Mouse (Mus musculus) hindbrain, embryonic 16.5 days (tissue): ENCODE data around the gene Gm9970. TPM values are rescaled to one million over a fixed set of nuclear protein-coding genes. Genes with fewer than 3 reads are reported as not detected.
A peak's percentile ranks its signal among the peaks of the same experiment; 100 is the strongest.

Source experiments
- ATAC-seq: fragments of 200-750 bp; cut with Nextera tagmentation; 2 replicates; pipeline ENCODE4 v1.8.0; 2017; ENCODE audit warnings: moderate TSS enrichment, moderate library complexity
- H3K27ac ChIP-seq: fragments of 300-500 bp; sonication (generic); 2 replicates; pipeline ENCODE4 v1.5.1; 2014; ENCODE audit warnings: low read depth, mild to moderate bottlenecking, control low read depth, low read length, moderate library complexity
- H3K27me3 ChIP-seq: fragments of 300-500 bp; sonication (generic); replicated peaks from 2 replicates; pipeline ENCODE4 v1.6.1; 2014; ENCODE audit warnings: low read length; ENCODE audit not compliant: control insufficient read depth, insufficient read depth
- H3K36me3 ChIP-seq: fragments of 300-500 bp; sonication (generic); 2 replicates; pipeline ENCODE4 v1.6.1; 2014; ENCODE audit warnings: mild to moderate bottlenecking, low read length, moderate library complexity, mixed read lengths; ENCODE audit not compliant: control insufficient read depth, insufficient read depth
- H3K4me1 ChIP-seq: fragments of 300-500 bp; sonication (generic); 2 replicates; pipeline ENCODE4 v1.6.1; 2014; ENCODE audit warnings: low read depth, low read length; ENCODE audit not compliant: control insufficient read depth, insufficient read depth
- H3K4me2 ChIP-seq: fragments of 300-500 bp; sonication (generic); 2 replicates; pipeline ENCODE4 v1.6.1; 2014; ENCODE audit warnings: mild to moderate bottlenecking, low read length, control low read depth, moderate library complexity
- H3K4me3 ChIP-seq: fragments of 300-500 bp; sonication (generic); 2 replicates; pipeline ENCODE4 v1.5.1; 2014; ENCODE audit warnings: mild to moderate bottlenecking, low read length, control low read depth, moderate library complexity
- H3K9ac ChIP-seq: fragments of 300-500 bp; sonication (generic); 2 replicates; pipeline ENCODE4 v1.6.1; 2014; ENCODE audit warnings: low read depth, mild to moderate bottlenecking, control low read depth, low read length, moderate library complexity
- H3K9me3 ChIP-seq: fragments of 300-500 bp; sonication (generic); 2 replicates; pipeline ENCODE4 v1.6.1; 2014; ENCODE audit warnings: mild to moderate bottlenecking, low read length, moderate library complexity; ENCODE audit not compliant: control insufficient read depth
- WGBS: fragments of 180-500 bp; shearing (Covaris S2); extraction: QIAGEN DNeasy Blood & Tissue Kit; methylation state at CpG from one replicate; pipeline ENCODE4 v1.1.7; 2014; 5-methylcytosine and 5-hydroxymethylcytosine counted together
- polyA plus RNA-seq: library from polyadenylated mRNA; unstranded; fragments of >200 nt; fragmentation: Nextera tagmentation; extraction: Ambion mirVana; gene quantifications from 2 replicates; pipeline ENCODE4 v1.2.1, GENCODE M21; 2015

Gm9970 gene
- polyA plus RNA-seq, 1 experiment from 2014 or later = 0.41 TPM

DNA sequence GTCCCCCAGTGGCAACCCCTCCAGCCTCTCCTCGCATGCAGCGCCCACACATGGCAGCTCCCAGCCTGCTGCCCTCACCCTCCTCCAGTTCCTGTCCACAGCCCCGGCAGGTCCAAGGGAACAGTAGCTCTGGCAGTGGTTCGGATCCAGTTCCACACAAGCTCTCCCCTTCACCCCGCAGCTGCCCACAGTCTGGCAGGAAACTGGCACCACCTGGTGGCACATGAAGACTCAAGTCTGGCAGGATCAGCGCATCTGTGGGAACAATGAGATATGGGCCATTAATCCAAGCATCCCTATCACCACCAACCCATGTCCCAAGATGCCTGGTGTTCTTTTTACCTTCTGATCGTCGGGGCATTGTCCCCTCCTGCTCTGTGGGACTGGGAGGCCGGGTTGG is 41.1 kb downstream of the Gm9970 start:
- Histone ChIP-seq H3K4me2 (no peak overlapping the region), H3K9ac (no peak overlapping the region), H3K27me3 (no peaks in the 10 kb centered on the region), H3K27ac (no peak overlapping the region), H3K4me3 (no peak overlapping the region), H3K4me1 (peaks cover 18% of the 10 kb centered on the region), H3K36me3 (peaks cover 66% of the 10 kb centered on the region), H3K9me3 (peaks cover 5% of the 10 kb centered on the region; the same call in 1 of the 2 replicates)
- WGBS = 74% methylated on average over 9 of the region's 9 CpGs
- ATAC-seq = no peak

DNA sequence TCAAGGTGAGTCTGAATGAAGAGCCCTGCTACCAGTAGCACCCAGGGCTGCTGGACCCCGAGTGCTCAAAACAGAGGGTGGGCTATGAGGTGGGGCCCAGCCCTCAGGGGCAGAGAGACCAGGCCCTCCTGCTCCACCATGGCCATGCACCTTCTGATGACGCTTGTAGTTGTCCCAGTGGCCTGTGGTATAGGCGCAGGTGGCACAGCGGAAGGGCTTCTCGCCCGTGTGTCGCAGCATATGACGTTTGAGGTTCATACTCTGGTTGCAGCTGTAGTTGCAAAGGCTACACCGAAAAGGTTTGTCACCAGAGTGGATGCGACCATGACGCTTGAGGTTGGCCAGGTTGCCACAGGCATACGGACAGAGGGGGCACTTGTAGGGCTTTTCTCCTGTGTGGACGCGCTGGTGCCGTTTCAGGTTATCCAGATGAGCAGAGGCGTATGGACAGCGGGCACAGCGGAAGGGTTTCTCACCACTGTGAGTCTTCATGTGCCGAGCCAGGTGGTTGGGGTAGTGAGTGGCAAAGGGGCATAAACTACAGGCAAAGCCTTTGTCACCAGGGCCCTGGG is 41.6 kb downstream of the Gm9970 start:
- H3K4me3 ChIP-seq = no peak overlapping the region
- no peak overlapping the region for H3K27ac ChIP-seq
- H3K4me2 ChIP-seq = no peak overlapping the region
- WGBS = 92% methylated on average over 19 of the region's 19 CpGs
- no peaks in the 10 kb centered on the region for H3K27me3 ChIP-seq
- H3K36me3 ChIP-seq = peaks cover 62% of the 10 kb centered on the region
- H3K4me1 ChIP-seq = peaks cover 20% of the 10 kb centered on the region
- H3K9me3 ChIP-seq = peaks cover 5% of the 10 kb centered on the region; the same call in 1 of the 2 replicates
- ATAC-seq = no peak
- H3K9ac ChIP-seq = no peak overlapping the region

- Histone ChIP-seq H3K4me1 (peaks cover 26% of the 10 kb centered on the region), H3K9me3 (peaks cover 5% of the 10 kb centered on the region; the same call in 1 of the 2 replicates), H3K27me3 (no peaks in the 10 kb centered on the region), H3K9ac (no peak overlapping the region), H3K27ac (no peak overlapping the region), H3K36me3 (peaks cover 57% of the 10 kb centered on the region), H3K4me3 (no peak overlapping the region), H3K4me2 (no peak overlapping the region)
- 80% methylated on average over 5 of the region's 5 CpGs for WGBS
- no peak for ATAC-seq
Measured at GRCm38 (mm10) chr5:31198616-31199320, 42.3 kb downstream of the Gm9970 start.

DNA sequence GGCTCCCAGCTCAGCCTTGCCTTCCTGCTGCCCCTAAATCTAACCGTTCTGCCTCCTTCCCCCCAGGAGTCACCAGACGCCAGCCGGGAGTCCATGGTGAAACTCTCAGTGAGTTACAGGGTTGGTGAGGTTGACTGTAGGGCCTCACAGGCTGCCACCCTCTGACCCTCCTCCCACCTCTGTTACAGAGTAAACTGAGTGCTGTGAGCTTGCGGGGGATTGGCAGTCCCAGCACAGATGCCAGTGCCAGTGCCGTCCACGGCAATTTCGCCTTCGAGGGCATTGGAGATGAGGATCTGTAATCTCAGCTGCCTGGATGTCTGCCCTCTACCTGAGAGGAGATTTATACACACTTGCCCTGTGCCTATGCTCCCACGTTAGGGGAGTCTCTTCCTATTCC is 42.9 kb downstream of the Gm9970 start:
- Histone ChIP-seq H3K27me3 (no peaks in the 10 kb centered on the region), H3K9ac (no peak overlapping the region), H3K4me3 (no peak overlapping the region), H3K4me2 (no peak overlapping the region), H3K36me3 (peaks cover 51% of the 10 kb centered on the region), H3K4me1 (peaks cover 27% of the 10 kb centered on the region), H3K27ac (no peak overlapping the region), H3K9me3 (peaks cover 5% of the 10 kb centered on the region; the same call in 1 of the 2 replicates)
- WGBS = 83% methylated on average over 9 of the region's 9 CpGs
- no peak for ATAC-seq

- Histone ChIP-seq H3K4me1 (peaks cover 22% of the 10 kb centered on the region), H3K36me3 (peaks cover 47% of the 10 kb centered on the region), H3K27ac (no peak overlapping the region), H3K9ac (no peak overlapping the region), H3K27me3 (no peaks in the 10 kb centered on the region), H3K9me3 (peaks cover 5% of the 10 kb centered on the region; the same call in 1 of the 2 replicates), H3K4me3 (no peak overlapping the region), H3K4me2 (no peak overlapping the region)
- 97% methylated on average over 12 of the region's 12 CpGs for WGBS
- ATAC-seq = no peak
Measured at GRCm38 (mm10) chr5:31197072-31197471, 44.0 kb downstream of the Gm9970 start.

DNA sequence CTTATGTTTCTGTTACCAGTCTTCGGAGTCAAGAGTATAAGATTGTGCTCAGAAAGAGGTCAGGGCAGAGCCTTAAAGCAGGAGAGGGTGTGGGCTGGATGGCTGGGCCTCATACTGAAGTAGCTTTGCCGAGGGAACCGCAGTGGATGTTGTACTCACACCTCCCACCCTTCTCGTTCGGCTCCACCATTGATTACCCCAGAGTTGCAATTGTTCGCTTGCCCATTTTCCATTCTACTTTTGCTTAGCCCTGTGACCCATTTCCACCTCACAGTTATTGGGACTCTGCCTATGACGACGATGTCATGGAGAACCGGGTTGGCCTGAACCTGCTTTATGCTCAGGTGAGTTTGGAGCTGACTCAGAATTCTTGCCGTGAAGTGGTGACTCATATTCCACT is 44.8 kb downstream of the Gm9970 start:
- Histone ChIP-seq H3K9ac (no peak overlapping the region), H3K4me2 (no peak overlapping the region), H3K4me1 (peaks cover 27% of the 10 kb centered on the region), H3K4me3 (no peak overlapping the region), H3K9me3 (peaks cover 5% of the 10 kb centered on the region; the same call in 1 of the 2 replicates), H3K36me3 (peaks cover 47% of the 10 kb centered on the region), H3K27me3 (no peaks in the 10 kb centered on the region), H3K27ac (no peak overlapping the region)
- no peak for ATAC-seq
- 96% methylated on average over 10 of the region's 10 CpGs for WGBS

DNA sequence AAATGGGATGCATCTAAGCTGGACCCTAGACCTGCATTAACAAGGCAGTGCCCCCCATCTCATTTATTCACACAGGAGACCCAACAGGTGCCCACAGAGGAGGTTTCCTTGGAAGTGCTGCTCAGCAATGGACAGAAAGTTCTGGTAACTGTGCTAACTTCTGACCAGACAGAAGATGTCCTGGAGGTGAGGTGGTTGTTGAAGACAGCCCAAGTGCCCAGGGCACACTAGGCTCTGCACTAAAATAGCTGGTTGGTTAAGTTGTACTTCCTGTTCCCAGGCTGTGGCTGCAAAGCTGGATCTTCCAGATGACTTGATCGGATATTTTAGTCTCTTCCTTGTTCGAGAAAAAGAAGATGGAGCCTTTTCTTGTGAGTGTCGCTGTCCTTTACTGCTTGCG is 45.4 kb downstream of the Gm9970 start:
- H3K9ac ChIP-seq = no peak overlapping the region
- WGBS = 97% methylated on average over 4 of the region's 4 CpGs
- peaks cover 49% of the 10 kb centered on the region for H3K36me3 ChIP-seq
- no peaks in the 10 kb centered on the region for H3K27me3 ChIP-seq
- no peak for ATAC-seq
- H3K27ac ChIP-seq = no peak overlapping the region
- peaks cover 5% of the 10 kb centered on the region; the same call in 1 of the 2 replicates for H3K9me3 ChIP-seq
- no peak overlapping the region for H3K4me3 ChIP-seq
- H3K4me1 ChIP-seq = peaks cover 23% of the 10 kb centered on the region
- H3K4me2 ChIP-seq = no peak overlapping the region

DNA sequence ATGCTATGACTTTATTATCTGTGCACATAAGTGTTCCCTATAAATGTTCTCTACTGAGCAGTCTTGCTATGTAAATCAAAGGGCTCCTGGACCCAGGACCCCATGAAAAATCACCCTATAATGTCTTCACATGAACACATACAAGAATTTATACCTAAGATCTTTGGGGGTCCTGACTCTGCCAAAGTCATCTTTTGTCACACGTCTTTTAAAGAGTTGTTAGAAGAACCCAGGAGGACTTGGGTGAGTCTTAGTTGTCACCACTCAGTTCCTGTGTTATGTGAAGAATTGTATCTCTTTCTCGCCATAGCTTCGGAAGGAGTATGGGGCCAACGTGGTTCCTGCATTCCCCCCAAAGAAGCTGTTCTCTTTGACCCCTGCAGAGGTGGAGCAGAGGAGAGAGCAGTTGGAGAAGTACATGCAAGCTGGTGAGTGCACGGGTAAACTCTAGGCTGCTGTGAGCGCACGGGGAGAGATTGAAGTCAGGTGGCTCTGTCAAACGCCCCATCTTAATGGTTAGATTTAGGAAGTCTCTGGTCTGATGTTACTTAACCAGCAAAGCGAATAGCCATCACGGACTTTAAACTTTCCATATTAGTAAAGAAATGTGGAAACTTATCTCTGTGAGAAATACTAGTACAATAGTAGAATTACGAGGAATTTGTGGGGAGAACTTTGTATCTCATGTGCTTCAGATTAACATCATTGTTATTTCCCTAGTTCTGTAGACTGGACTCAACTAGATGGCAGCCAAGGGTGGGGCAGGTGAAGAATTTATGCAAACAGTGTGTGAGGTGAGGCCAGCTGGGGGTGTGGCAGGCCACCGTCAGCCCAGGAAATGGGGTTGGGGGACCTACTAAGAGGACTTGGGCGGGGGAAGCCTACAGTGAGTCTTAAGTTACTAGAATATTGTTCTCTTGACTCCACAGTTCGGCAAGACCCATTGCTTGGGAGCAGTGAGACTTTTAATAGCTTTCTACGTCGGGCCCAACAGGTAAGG is 46.2 kb downstream of the Gm9970 start:
- H3K9ac ChIP-seq = no peak overlapping the region
- 93% methylated on average over 16 of the region's 16 CpGs for WGBS
- no peak overlapping the region for H3K27ac ChIP-seq
- peaks cover 20% of the 10 kb centered on the region for H3K4me1 ChIP-seq
- H3K27me3 ChIP-seq = no peaks in the 10 kb centered on the region
- no peak for ATAC-seq
- peak overlapping the region; percentile 79 for H3K4me2 ChIP-seq
- no peak overlapping the region for H3K4me3 ChIP-seq
- H3K36me3 ChIP-seq = peaks cover 54% of the 10 kb centered on the region
- H3K9me3 ChIP-seq = no peaks in the 10 kb centered on the region
